Mouse (Mus musculus) kidney, adult 2 months (tissue): Measurements from ENCODE around the gene AC109138.7. TPM values are rescaled to one million over a fixed set of nuclear protein-coding genes. Genes with fewer than 3 reads are reported as not detected.

Source experiments
- DNase-seq: peaks from one replicate; pipeline ENCODE4 v3.0.0; 2021
- H3K27ac ChIP-seq: fragments of 200-500 bp; 2 replicates; pipeline ENCODE4 v1.5.1; 2012; ENCODE audit warnings: low read depth, low read length, control low read depth, inconsistent platforms; ENCODE audit not compliant: insufficient read depth
- H3K27me3 ChIP-seq: fragments of 200-500 bp; replicated peaks from 2 replicates; pipeline ENCODE4 v1.6.1; 2012; ENCODE audit warnings: mild to moderate bottlenecking, moderate library complexity, low read length, inconsistent platforms; ENCODE audit not compliant: control insufficient read depth, insufficient read depth
- H3K36me3 ChIP-seq: fragments of 200-500 bp; 2 replicates; pipeline ENCODE4 v1.6.1; 2012; ENCODE audit warnings: mild to moderate bottlenecking, moderate library complexity, low read length, inconsistent platforms; ENCODE audit not compliant: control insufficient read depth, insufficient read depth
- H3K4me1 ChIP-seq: fragments of 200-500 bp; 2 replicates; pipeline ENCODE4 v1.6.1; 2011; ENCODE audit warnings: low read length; ENCODE audit not compliant: control insufficient read depth, insufficient read depth
- H3K4me3 ChIP-seq: fragments of 200-500 bp; 2 replicates; pipeline ENCODE4 v1.5.1; 2011; ENCODE audit warnings: mild to moderate bottlenecking, low read depth, low read length, control low read depth; ENCODE audit not compliant: insufficient read depth
- CTCF ChIP-seq: fragments of 200-500 bp; conservative IDR thresholded peaks from 2 replicates; pipeline ENCODE4 v1.5.1; 2011; ENCODE audit warnings: low read depth, mild to moderate bottlenecking, control low read depth, low read length, moderate library complexity, mixed read lengths; ENCODE audit not compliant: insufficient read depth, insufficient read length
- POLR2A ChIP-seq: fragments of 200-500 bp; IDR thresholded peaks from one replicate; pipeline ENCODE4 v1.6.1; 2011; ENCODE audit warnings: low read depth, low read length, control low read depth
- WGBS: fragments of 180-500 bp; shearing (Covaris S2); methylation state at CpG from one replicate; pipeline ENCODE4 v1.1.7; 2018; 5-methylcytosine and 5-hydroxymethylcytosine counted together
- polyA plus RNA-seq: library from polyadenylated mRNA; depleted of rRNA; stranded (reverse); fragments of >200 nt; gene quantifications from 2 replicates; pipeline ENCODE4 v1.2.3, GENCODE M21; 2012

AC109138.7 gene
- polyA plus RNA-seq, 1 experiment = 3.4 TPM

- Histone ChIP-seq H3K27ac (no peak overlapping the region), H3K36me3 (no peaks in the 10 kb centered on the region), H3K27me3 (no peaks in the 10 kb centered on the region), H3K4me3 (no peak overlapping the region), H3K4me1 (no peaks in the 10 kb centered on the region)
- no peak for DNase-seq
- TF ChIP-seq CTCF (no peak), POLR2A (no peak)
- 56% methylated on average over 15 of the region's 15 CpGs for WGBS
These were observed 28.9 kb upstream of the AC109138.7 start for GRCm38 (mm10) chr19:4184976-4185975.

- no peak for DNase-seq
- no peak for TF ChIP-seq CTCF
- no peak for TF ChIP-seq POLR2A
- H3K36me3 ChIP-seq = no peaks in the 10 kb centered on the region
- WGBS = 78% methylated on average over 3 of the region's 3 CpGs
- no peak overlapping the region for H3K4me3 ChIP-seq
- H3K27ac ChIP-seq = no peak overlapping the region
- H3K27me3 ChIP-seq = no peaks in the 10 kb centered on the region
- peaks cover 4% of the 10 kb centered on the region; the same call in 1 of the 2 replicates for H3K4me1 ChIP-seq
These were observed 26.9 kb upstream of the AC109138.7 start for GRCm38 (mm10) chr19:4187303-4187702.

DNA sequence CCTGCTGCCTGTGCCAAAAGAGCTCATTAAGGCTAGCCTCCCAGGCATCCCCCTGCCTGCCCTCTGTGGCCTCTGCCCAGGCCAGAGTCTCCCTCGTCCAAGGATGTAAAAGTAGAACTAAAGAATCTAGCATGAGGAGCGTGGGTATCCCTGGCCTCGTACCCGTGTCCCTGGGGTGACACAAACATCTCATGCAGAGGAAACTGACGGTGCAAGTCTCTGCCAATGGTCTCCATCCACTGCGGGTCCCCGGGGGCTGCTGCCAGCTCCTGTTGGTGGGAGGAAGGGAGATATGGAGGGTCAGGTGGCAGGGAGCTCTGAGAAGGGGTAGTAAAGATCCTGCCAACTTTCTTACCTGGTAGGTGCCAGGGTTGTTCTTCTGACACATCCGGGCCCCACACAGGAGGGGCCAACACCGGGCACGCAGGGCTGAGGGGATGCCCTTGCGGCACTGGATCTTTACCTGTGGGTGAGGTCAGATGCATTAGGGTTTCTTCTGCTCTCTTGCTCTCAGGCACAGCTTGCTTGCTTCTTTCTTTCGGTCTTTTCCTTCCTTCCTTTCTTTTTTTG, 25.0 kb upstream of the AC109138.7 start:
- DNase-seq = no peak
- 86% methylated on average over 12 of the region's 12 CpGs for WGBS
- Histone ChIP-seq H3K4me3 (no peak overlapping the region), H3K4me1 (peaks cover 11% of the 10 kb centered on the region; the same call in 1 of the 2 replicates), H3K36me3 (no peaks in the 10 kb centered on the region), H3K27me3 (no peaks in the 10 kb centered on the region), H3K27ac (no peak overlapping the region)
- TF ChIP-seq POLR2A (no peak), CTCF (no peak)

- TF ChIP-seq POLR2A = no peak
- TF ChIP-seq CTCF = no peak
- H3K4me1 ChIP-seq = peaks cover 11% of the 10 kb centered on the region; the same call in 1 of the 2 replicates
- 41% methylated on average over 4 of the region's 4 CpGs for WGBS
These were observed 23.3 kb upstream of the AC109138.7 start, which contains the start of gene Tbc1d10c for GRCm38 (mm10) chr19:4190831-4191334. Gene Tbc1d10c, minus strand, starts transcription at chr19:4191284.

GRCm38 (mm10) chr19:4191528-4192250, 22.5 kb upstream of the AC109138.7 start, which contains the start of gene Ppp1ca:
Gene Ppp1ca, plus strand, starts transcription at chr19:4192065.
- DNase-seq = peak; percentile 97
- TF ChIP-seq POLR2A (peak; percentile 65), CTCF (peak; percentile 60)
- WGBS = 3% methylated on average over 44 of the region's 47 CpGs
- no peaks in the 10 kb centered on the region for H3K27me3 ChIP-seq
- H3K36me3 ChIP-seq = peaks cover 2% of the 10 kb centered on the region; the same call in 1 of the 2 replicates
- H3K4me3 ChIP-seq = peak within 1 kb of the TSS; percentile 99
- peak within 1 kb of the TSS; percentile 93 for H3K27ac ChIP-seq
- H3K4me1 ChIP-seq = peaks cover 11% of the 10 kb centered on the region; the same call in 1 of the 2 replicates

More at GRCm38 (mm10) chr19:4190831-4191334, 23.3 kb upstream of the AC109138.7 start, which contains the start of gene Tbc1d10c:
- peak within 1 kb of the TSS; percentile 93 for H3K27ac ChIP-seq
- DNase-seq = no peak
- peak within 1 kb of the TSS; percentile 99 for H3K4me3 ChIP-seq
- H3K27me3 ChIP-seq = no peaks in the 10 kb centered on the region
- H3K36me3 ChIP-seq = peaks cover 2% of the 10 kb centered on the region; the same call in 1 of the 2 replicates

- TF ChIP-seq CTCF (no peak), POLR2A (no peak)
- peak overlapping the region; percentile 99 for H3K4me3 ChIP-seq
- peak overlapping the region; percentile 93 for H3K27ac ChIP-seq
- WGBS = under 1% methylated on average over 38 of the region's 52 CpGs
- peaks cover 11% of the 10 kb centered on the region; the same call in 1 of the 2 replicates for H3K4me1 ChIP-seq
- no peaks in the 10 kb centered on the region for H3K27me3 ChIP-seq
- H3K36me3 ChIP-seq = peaks cover 2% of the 10 kb centered on the region; the same call in 1 of the 2 replicates
- no peak for DNase-seq
These were observed 21.7 kb upstream of the AC109138.7 start for GRCm38 (mm10) chr19:4192251-4192985.
